Mouse (Mus musculus) embryonic fibroblast, embryonic 13.5 days (primary cell): ENCODE results near the gene Glipr2.

Experiments used
- CTCF ChIP-seq: IDR thresholded peaks from 2 replicates; pipeline ENCODE4 v1.5.1; 2011; ENCODE audit warnings: mild to moderate bottlenecking, control low read depth, low read length, moderate library complexity, borderline replicate concordance; ENCODE audit not compliant: insufficient read depth
- POLR2A ChIP-seq: IDR thresholded peaks from 2 replicates; pipeline ENCODE4 v1.6.1; 2011; ENCODE audit warnings: low read depth, mild to moderate bottlenecking, control low read depth, low read length, moderate library complexity

- TF ChIP-seq POLR2A (no peak), CTCF (no peak)
Measured at GRCm38 (mm10) chr4:43920602-43921001, 36.6 kb upstream of the Glipr2 start.
